Mouse (Mus musculus): ENCODE data around the gene Reep6. TPM values are rescaled to one million over a fixed set of nuclear protein-coding genes. Genes with fewer than 3 reads are reported as not detected.

Reep6 gene
- polyA plus RNA-seq, 1 experiment from 2014 or later, result 61.4 TPM

- 8% methylated on average over 12 of the region's 12 CpGs for WGBS (ENCODE audit: insufficient replicate concordance)
- ATAC-seq, result no peak; the same call in 1 of the 2 replicates
- no peak overlapping the region for H3K27ac ChIP-seq
- no peaks in the 10 kb centered on the region for H3K9me3 ChIP-seq (replicated peaks)
- H3K36me3 ChIP-seq, result no peaks in the 10 kb centered on the region
- H3K4me3 ChIP-seq, result peak overlapping the region; percentile 39
- peak overlapping the region; percentile 65 for H3K4me2 ChIP-seq
- H3K27me3 ChIP-seq (replicated peaks), result peaks cover 99% of the 10 kb centered on the region
- no peak overlapping the region for H3K9ac ChIP-seq
- H3K4me1 ChIP-seq, result peaks cover 16% of the 10 kb centered on the region
Measured at GRCm38 (mm10) chr10:80304458-80304857, 25.3 kb upstream of the Reep6 start.

GRCm38 (mm10) chr10:80304862-80305261 lies 24.9 kb upstream of the Reep6 start:
- WGBS (ENCODE audit: insufficient replicate concordance), result 3% methylated on average over 25 of the region's 25 CpGs
- no peak overlapping the region for H3K9ac ChIP-seq
- peak overlapping the region; percentile 39 for H3K4me3 ChIP-seq
- ATAC-seq, result peak; percentile 63
- H3K4me2 ChIP-seq, result peak overlapping the region; percentile 65
- H3K36me3 ChIP-seq, result no peaks in the 10 kb centered on the region
- H3K27ac ChIP-seq, result no peak overlapping the region
- H3K9me3 ChIP-seq (replicated peaks), result no peaks in the 10 kb centered on the region
- H3K4me1 ChIP-seq, result peaks cover 16% of the 10 kb centered on the region
- peaks cover 99% of the 10 kb centered on the region for H3K27me3 ChIP-seq (replicated peaks)

GRCm38 (mm10) chr10:80311560-80311959 lies 18.2 kb upstream of the Reep6 start:
- no peak overlapping the region for H3K27ac ChIP-seq
- H3K27me3 ChIP-seq (replicated peaks), result peaks cover 100% of the 10 kb centered on the region
- H3K9ac ChIP-seq, result no peak overlapping the region
- WGBS (ENCODE audit: insufficient replicate concordance), result 54% methylated on average over 16 of the region's 16 CpGs
- no peak overlapping the region for H3K4me3 ChIP-seq
- no peak overlapping the region for H3K4me2 ChIP-seq
- H3K4me1 ChIP-seq, result peaks cover 21% of the 10 kb centered on the region
- no peak for ATAC-seq
- H3K9me3 ChIP-seq (replicated peaks), result no peaks in the 10 kb centered on the region
- no peaks in the 10 kb centered on the region for H3K36me3 ChIP-seq

GRCm38 (mm10) chr10:80312586-80313504 lies 16.9 kb upstream of the Reep6 start:
- Histone ChIP-seq H3K36me3 (peaks cover 6% of the 10 kb centered on the region), H3K4me2 (no peak overlapping the region), H3K27me3 (replicated peaks) (peaks cover 100% of the 10 kb centered on the region), H3K27ac (no peak overlapping the region), H3K4me3 (no peak overlapping the region), H3K9me3 (replicated peaks) (no peaks in the 10 kb centered on the region), H3K9ac (no peak overlapping the region), H3K4me1 (peaks cover 34% of the 10 kb centered on the region)
- 51% methylated on average over 54 of the region's 54 CpGs for WGBS (ENCODE audit: insufficient replicate concordance)
- ATAC-seq, result no peak

GRCm38 (mm10) chr10:80313627-80314201 lies 16.0 kb upstream of the Reep6 start:
- Histone ChIP-seq H3K9ac (no peak overlapping the region), H3K27ac (no peak overlapping the region), H3K4me1 (peaks cover 43% of the 10 kb centered on the region), H3K9me3 (replicated peaks) (no peaks in the 10 kb centered on the region), H3K27me3 (replicated peaks) (peaks cover 91% of the 10 kb centered on the region), H3K4me3 (no peak overlapping the region), H3K36me3 (peaks cover 15% of the 10 kb centered on the region), H3K4me2 (no peak overlapping the region)
- ATAC-seq, result no peak
- WGBS (ENCODE audit: insufficient replicate concordance), result 17% methylated on average over 20 of the region's 20 CpGs

- Histone ChIP-seq H3K4me1 (peaks cover 51% of the 10 kb centered on the region), H3K9me3 (replicated peaks) (no peaks in the 10 kb centered on the region), H3K27ac (no peak overlapping the region), H3K9ac (no peak overlapping the region), H3K4me3 (no peak overlapping the region), H3K4me2 (no peak overlapping the region), H3K27me3 (replicated peaks) (peaks cover 83% of the 10 kb centered on the region), H3K36me3 (peaks cover 23% of the 10 kb centered on the region)
- no peak for ATAC-seq
- 35% methylated on average over 16 of the region's 16 CpGs for WGBS (ENCODE audit: insufficient replicate concordance)
Measured at GRCm38 (mm10) chr10:80314494-80315001, 15.2 kb upstream of the Reep6 start.

- Histone ChIP-seq H3K9me3 (replicated peaks) (no peaks in the 10 kb centered on the region), H3K27me3 (replicated peaks) (peaks cover 75% of the 10 kb centered on the region), H3K27ac (no peak overlapping the region), H3K36me3 (peaks cover 23% of the 10 kb centered on the region), H3K9ac (no peak overlapping the region), H3K4me1 (peaks cover 55% of the 10 kb centered on the region), H3K4me3 (no peak overlapping the region), H3K4me2 (no peak overlapping the region)
- 40% methylated on average over 27 of the region's 27 CpGs for WGBS (ENCODE audit: insufficient replicate concordance)
- no peak for ATAC-seq
Measured at GRCm38 (mm10) chr10:80315315-80315714, 14.4 kb upstream of the Reep6 start.

- Histone ChIP-seq H3K9ac (peak overlapping the region; percentile 19), H3K27ac (peak overlapping the region; percentile 1; the same call in 1 of the 2 replicates), H3K9me3 (replicated peaks) (no peaks in the 10 kb centered on the region), H3K4me3 (no peak overlapping the region), H3K36me3 (peaks cover 23% of the 10 kb centered on the region), H3K4me2 (peak overlapping the region; percentile 37), H3K27me3 (replicated peaks) (peaks cover 65% of the 10 kb centered on the region), H3K4me1 (peaks cover 65% of the 10 kb centered on the region)
- WGBS (ENCODE audit: insufficient replicate concordance), result 20% methylated on average over 11 of the region's 11 CpGs
- no peak for ATAC-seq
Measured at GRCm38 (mm10) chr10:80316359-80316781, 13.4 kb upstream of the Reep6 start.

GRCm38 (mm10) chr10:80317011-80317410 lies 12.7 kb upstream of the Reep6 start:
- Histone ChIP-seq H3K4me1 (peaks cover 72% of the 10 kb centered on the region), H3K9me3 (replicated peaks) (no peaks in the 10 kb centered on the region), H3K4me3 (no peak overlapping the region), H3K27me3 (replicated peaks) (peaks cover 58% of the 10 kb centered on the region), H3K27ac (peak overlapping the region; percentile 13; the same call in 1 of the 2 replicates), H3K9ac (peak overlapping the region; percentile 19), H3K36me3 (peaks cover 23% of the 10 kb centered on the region), H3K4me2 (peak overlapping the region; percentile 37)
- 26% methylated on average over 10 of the region's 10 CpGs for WGBS (ENCODE audit: insufficient replicate concordance)
- 0 out of 2 replicates have a peak, but pooled peaks have one; percentile 15 for ATAC-seq

- WGBS (ENCODE audit: insufficient replicate concordance), result under 1% methylated on average over 34 of the region's 34 CpGs
- H3K36me3 ChIP-seq, result peaks cover 23% of the 10 kb centered on the region
- ATAC-seq, result peak; percentile 60
- no peaks in the 10 kb centered on the region for H3K9me3 ChIP-seq (replicated peaks)
- H3K4me1 ChIP-seq, result peaks cover 91% of the 10 kb centered on the region
- peak within 1 kb of the TSS; percentile 88 for H3K27ac ChIP-seq
- H3K4me3 ChIP-seq, result peak within 1 kb of the TSS; percentile 90
- peaks cover 25% of the 10 kb centered on the region for H3K27me3 ChIP-seq (replicated peaks)
- H3K4me2 ChIP-seq, result peak within 1 kb of the TSS; percentile 99
- peak within 1 kb of the TSS; percentile 91 for H3K9ac ChIP-seq
Measured at GRCm38 (mm10) chr10:80320340-80320760, 9.4 kb upstream of the Reep6 start, which contains the start of gene 2310011J03Rik. 2310011J03Rik (minus strand) TSS chr10:80320537.

GRCm38 (mm10) chr10:80321014-80321669 lies 8.6 kb upstream of the Reep6 start:
- peaks cover 23% of the 10 kb centered on the region for H3K36me3 ChIP-seq
- H3K4me3 ChIP-seq, result peak overlapping the region; percentile 90
- H3K9me3 ChIP-seq (replicated peaks), result no peaks in the 10 kb centered on the region
- peak overlapping the region; percentile 79 for H3K9ac ChIP-seq
- H3K27ac ChIP-seq, result peak overlapping the region; percentile 88
- ATAC-seq, result no peak
- WGBS (ENCODE audit: insufficient replicate concordance), result 58% methylated on average over 6 of the region's 6 CpGs
- peaks cover 17% of the 10 kb centered on the region for H3K27me3 ChIP-seq (replicated peaks)
- H3K4me1 ChIP-seq, result peaks cover 93% of the 10 kb centered on the region
- peak overlapping the region; percentile 99 for H3K4me2 ChIP-seq
